In the genomic region with DNA sequence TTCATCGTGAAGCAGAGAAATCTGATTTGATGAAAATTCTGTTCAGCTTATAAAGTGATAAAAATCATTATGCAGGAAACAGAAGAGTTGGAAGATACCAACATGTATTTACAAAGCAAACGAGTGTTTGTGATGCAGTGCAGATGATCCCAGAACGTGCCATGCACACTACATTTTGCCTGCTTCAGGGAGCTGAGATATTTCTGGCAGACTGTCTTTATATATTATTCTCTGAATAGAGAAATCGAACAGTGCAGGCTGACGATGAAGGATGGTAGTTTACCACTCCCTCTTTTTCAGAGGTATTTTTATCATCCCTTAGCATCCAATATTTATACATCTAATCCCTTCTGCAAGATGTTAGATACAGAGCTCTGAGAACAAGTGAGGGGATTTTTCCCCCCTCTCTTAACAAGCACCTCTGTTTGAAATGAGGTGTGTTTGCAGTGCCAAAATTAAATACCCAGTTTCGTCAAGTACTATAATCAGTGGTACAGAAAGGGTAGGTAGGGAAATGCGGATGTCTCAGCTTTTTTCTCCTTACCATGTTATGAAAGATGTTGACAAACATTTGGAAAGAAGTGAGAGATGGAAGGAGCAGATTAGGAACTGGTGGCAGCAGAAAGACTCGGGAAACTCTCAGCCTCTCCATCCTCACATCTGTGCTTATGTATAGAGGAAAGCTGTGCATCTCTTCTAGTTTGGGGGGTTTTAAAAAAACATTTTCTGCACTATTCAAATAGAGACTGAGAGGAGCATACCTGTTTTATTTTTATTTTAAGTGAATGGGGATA, we compare ENCODE assay signal across 8 mouse cellular contexts. TPM values are rescaled to one million over a fixed set of nuclear protein-coding genes. Genes with fewer than 3 reads are reported as not detected.
DNase-seq lines count a peak whose midpoint lies in the region; ATAC-seq and TF ChIP-seq lines count a peak whose summit lies in the region.

Robo1 (plus strand) TSS at position 770 of the 794 bp plus-strand sequence.

- no peaks in the 10 kb centered on the region for H3K9me3 ChIP-seq in kidney, embryonic 14.5 days (ENCODE audit: control insufficient read depth, low read length)
- no peaks in the 10 kb centered on the region for H3K9me3 ChIP-seq in hindbrain, embryonic 13.5 days
- no peaks in the 10 kb centered on the region for H3K9me3 ChIP-seq in midbrain, embryonic 10.5 days (replicated peaks)

- no peak for DNase-seq in kidney, postnatal 14 days
- DNase-seq in brain, embryonic 14.5 days (ENCODE audit: low read depth): peak; percentile 54
- DNase-seq in midbrain, embryonic 10.5 days (ENCODE audit: low spot score): no peak
- DNase-seq in Muller cell, postnatal 12 days (ENCODE audit: inconsistent ontology term): no peak
- no peak for DNase-seq in embryo, embryonic 9.5 days (ENCODE audit: extremely low spot score)
- no peak for DNase-seq in testis, postnatal 10 days (ENCODE audit: low spot score)

- TF ChIP-seq CTCF in brain, embryonic 14.5 days (IDR thresholded peaks at IDR 0.05; ENCODE audit: borderline replicate concordance, extremely low read depth, insufficient read depth, insufficient read length): no peak

- H3K4me3 ChIP-seq in kidney, embryonic 14.5 days (ENCODE audit: low read length): no peak within 1 kb of the TSS
- no peak within 1 kb of the TSS for H3K4me3 ChIP-seq in hindbrain, embryonic 13.5 days
- no peak within 1 kb of the TSS for H3K4me3 ChIP-seq in midbrain, embryonic 10.5 days

- no peaks in the 10 kb centered on the region for H3K36me3 ChIP-seq in kidney, embryonic 14.5 days (ENCODE audit: control insufficient read depth, insufficient read depth, low read length)
- no peaks in the 10 kb centered on the region for H3K36me3 ChIP-seq in hindbrain, embryonic 13.5 days
- no peaks in the 10 kb centered on the region for H3K36me3 ChIP-seq in midbrain, embryonic 10.5 days

- no peaks in the 10 kb centered on the region for H3K27me3 ChIP-seq in kidney, embryonic 14.5 days (ENCODE audit: control insufficient read depth, insufficient read depth, low read length)
- H3K27me3 ChIP-seq in hindbrain, embryonic 13.5 days: no peaks in the 10 kb centered on the region
- H3K27me3 ChIP-seq in midbrain, embryonic 10.5 days (ENCODE audit: low read depth, poor library complexity, severe bottlenecking): no peaks in the 10 kb centered on the region

- H3K4me1 ChIP-seq in kidney, embryonic 14.5 days (ENCODE audit: control insufficient read depth, insufficient read depth, low read length): no peaks in the 10 kb centered on the region
- no peaks in the 10 kb centered on the region for H3K4me1 ChIP-seq in hindbrain, embryonic 13.5 days (replicated peaks)
- no peaks in the 10 kb centered on the region for H3K4me1 ChIP-seq in midbrain, embryonic 10.5 days

- no peak within 1 kb of the TSS for H3K27ac ChIP-seq in kidney, embryonic 14.5 days (ENCODE audit: low read depth, low read length)
- no peak within 1 kb of the TSS for H3K27ac ChIP-seq in hindbrain, embryonic 13.5 days
- H3K27ac ChIP-seq in midbrain, embryonic 10.5 days (replicated peaks): no peak within 1 kb of the TSS

- H3K4me2 ChIP-seq in kidney, embryonic 14.5 days (replicated peaks; ENCODE audit: low read depth, low read length): no peak within 1 kb of the TSS
- no peak within 1 kb of the TSS for H3K4me2 ChIP-seq in hindbrain, embryonic 13.5 days

- WGBS in kidney, embryonic 14.5 days: 84% methylated on average over 8 of the region's 8 CpGs
- 83% methylated on average over 8 of the region's 8 CpGs for WGBS in hindbrain, embryonic 13.5 days
- 88% methylated on average over 8 of the region's 8 CpGs for WGBS in midbrain, embryonic 10.5 days

- TF ChIP-seq POLR2A in brain, embryonic 14.5 days (IDR thresholded peaks at IDR 0.05; ENCODE audit: borderline replicate concordance, extremely low read depth, insufficient read depth, insufficient read length, poor library complexity, severe bottlenecking): no peak

- no peak for ATAC-seq in kidney, embryonic 14.5 days (ENCODE audit: low FRiP score, low TSS enrichment)
- no peak for ATAC-seq in hindbrain, embryonic 13.5 days (ENCODE audit: low FRiP score)

- no peak within 1 kb of the TSS for H3K9ac ChIP-seq in kidney, embryonic 14.5 days (ENCODE audit: low read depth, low read length)
- H3K9ac ChIP-seq in hindbrain, embryonic 13.5 days: no peak within 1 kb of the TSS

RNA-seq across cellular contexts. Expression of gene Robo1, which starts in this region (rescaled TPM):
- polyA plus RNA-seq in kidney, embryonic 14.5 days (2014; fragmentation: Nextera tagmentation; extraction: Ambion mirVana): 24.4 and 38.7 TPM in 2 replicates
- 54.7 and 97.8 TPM in 2 replicates for polyA plus RNA-seq in brain, embryonic 14.5 days (2012; rRNA removed)
- polyA plus RNA-seq in hindbrain, embryonic 13.5 days (2015; fragmentation: Nextera tagmentation; extraction: Ambion mirVana): 54.4 and 55.4 TPM in 2 replicates
- 28.1 and 44.4 TPM in 2 replicates for polyA plus RNA-seq in midbrain, embryonic 10.5 days (2016; fragmentation: Nextera tagmentation; extraction: Ambion mirVana)
